Mouse (Mus musculus): ENCODE measurements around the gene Atp13a4. TPM values are rescaled to one million over a fixed set of nuclear protein-coding genes. Genes with fewer than 3 reads are reported as not detected.

Gene Atp13a4
- polyA plus RNA-seq, 1 experiment, result not detected

- Histone ChIP-seq H3K36me3 (ENCODE audit: control insufficient read depth, insufficient read depth, low read length) (no peaks in the 10 kb centered on the region), H3K27me3 (ENCODE audit: control insufficient read depth, insufficient read depth, low read length) (no peaks in the 10 kb centered on the region), H3K27ac (ENCODE audit: insufficient read depth, low read depth, low read length) (no peak overlapping the region), H3K4me1 (ENCODE audit: control insufficient read depth, insufficient read depth, insufficient read length, low read length) (peaks cover 2% of the 10 kb centered on the region; the same call in 1 of the 2 replicates), H3K4me3 (ENCODE audit: low read depth, low read length) (no peak overlapping the region)
- WGBS, result 56% methylated on average over 6 of the region's 6 CpGs
- TF ChIP-seq POLR2A (IDR thresholded peaks at IDR 0.05; ENCODE audit: low read depth, low read length) (no peak), CTCF (IDR thresholded peaks at IDR 0.05; ENCODE audit: extremely low read depth, insufficient read length, insufficient replicate concordance, low read depth, low read length) (no peak)
Measured at GRCm38 (mm10) chr16:29527085-29527484, 17.6 kb downstream of the Atp13a4 start.

- no peak overlapping the region for H3K4me3 ChIP-seq (ENCODE audit: low read depth, low read length)
Measured at GRCm38 (mm10) chr16:29526585-29526984, 18.1 kb downstream of the Atp13a4 start.

GRCm38 (mm10) chr16:29512495-29512894 lies 32.2 kb downstream of the Atp13a4 start:
- H3K27me3 ChIP-seq (ENCODE audit: control insufficient read depth, insufficient read depth, low read length), result no peaks in the 10 kb centered on the region
- no peak overlapping the region for H3K27ac ChIP-seq (ENCODE audit: insufficient read depth, low read depth, low read length)
- no peaks in the 10 kb centered on the region for H3K4me1 ChIP-seq (ENCODE audit: control insufficient read depth, insufficient read depth, insufficient read length, low read length)
- 63% methylated on average over 3 of the region's 3 CpGs for WGBS
- no peak overlapping the region for H3K4me3 ChIP-seq (ENCODE audit: low read depth, low read length)
- no peaks in the 10 kb centered on the region for H3K36me3 ChIP-seq (ENCODE audit: control insufficient read depth, insufficient read depth, low read length)
- TF ChIP-seq CTCF (IDR thresholded peaks at IDR 0.05; ENCODE audit: extremely low read depth, insufficient read length, insufficient replicate concordance, low read depth, low read length), result no peak
- no peak for TF ChIP-seq POLR2A (IDR thresholded peaks at IDR 0.05; ENCODE audit: low read depth, low read length)

More at GRCm38 (mm10) chr16:29526585-29526984, 18.1 kb downstream of the Atp13a4 start:
- Histone ChIP-seq H3K27ac (ENCODE audit: insufficient read depth, low read depth, low read length) (no peak overlapping the region), H3K27me3 (ENCODE audit: control insufficient read depth, insufficient read depth, low read length) (no peaks in the 10 kb centered on the region), H3K4me1 (ENCODE audit: control insufficient read depth, insufficient read depth, insufficient read length, low read length) (peaks cover 2% of the 10 kb centered on the region; the same call in 1 of the 2 replicates), H3K36me3 (ENCODE audit: control insufficient read depth, insufficient read depth, low read length) (no peaks in the 10 kb centered on the region)
- 76% methylated on average over 8 of the region's 8 CpGs for WGBS
- TF ChIP-seq CTCF (IDR thresholded peaks at IDR 0.05; ENCODE audit: extremely low read depth, insufficient read length, insufficient replicate concordance, low read depth, low read length) (no peak), POLR2A (IDR thresholded peaks at IDR 0.05; ENCODE audit: low read depth, low read length) (no peak)

- Histone ChIP-seq H3K4me1 (ENCODE audit: control insufficient read depth, insufficient read depth, insufficient read length, low read length) (no peaks in the 10 kb centered on the region), H3K36me3 (ENCODE audit: control insufficient read depth, insufficient read depth, low read length) (no peaks in the 10 kb centered on the region), H3K27me3 (ENCODE audit: control insufficient read depth, insufficient read depth, low read length) (no peaks in the 10 kb centered on the region), H3K27ac (ENCODE audit: insufficient read depth, low read depth, low read length) (no peak overlapping the region), H3K4me3 (ENCODE audit: low read depth, low read length) (no peak overlapping the region)
- 62% methylated on average over 7 of the region's 7 CpGs for WGBS
- TF ChIP-seq CTCF (IDR thresholded peaks at IDR 0.05; ENCODE audit: extremely low read depth, insufficient read length, insufficient replicate concordance, low read depth, low read length) (no peak), POLR2A (IDR thresholded peaks at IDR 0.05; ENCODE audit: low read depth, low read length) (no peak)
Measured at GRCm38 (mm10) chr16:29510743-29511142, 33.9 kb downstream of the Atp13a4 start.

GRCm38 (mm10) chr16:29509881-29510280 lies 34.8 kb downstream of the Atp13a4 start:
- WGBS, result 80% methylated on average over 3 of the region's 3 CpGs
- TF ChIP-seq POLR2A (IDR thresholded peaks at IDR 0.05; ENCODE audit: low read depth, low read length), result no peak
- TF ChIP-seq CTCF (IDR thresholded peaks at IDR 0.05; ENCODE audit: extremely low read depth, insufficient read length, insufficient replicate concordance, low read depth, low read length), result no peak
- H3K27ac ChIP-seq (ENCODE audit: insufficient read depth, low read depth, low read length), result no peak overlapping the region
- H3K4me1 ChIP-seq (ENCODE audit: control insufficient read depth, insufficient read depth, insufficient read length, low read length), result no peaks in the 10 kb centered on the region
- H3K27me3 ChIP-seq (ENCODE audit: control insufficient read depth, insufficient read depth, low read length), result no peaks in the 10 kb centered on the region
- H3K4me3 ChIP-seq (ENCODE audit: low read depth, low read length), result no peak overlapping the region
- H3K36me3 ChIP-seq (ENCODE audit: control insufficient read depth, insufficient read depth, low read length), result no peaks in the 10 kb centered on the region

GRCm38 (mm10) chr16:29504671-29505070 lies 40.0 kb downstream of the Atp13a4 start:
- Histone ChIP-seq H3K4me1 (ENCODE audit: control insufficient read depth, insufficient read depth, insufficient read length, low read length) (no peaks in the 10 kb centered on the region), H3K27me3 (ENCODE audit: control insufficient read depth, insufficient read depth, low read length) (no peaks in the 10 kb centered on the region), H3K4me3 (ENCODE audit: low read depth, low read length) (no peak overlapping the region), H3K27ac (ENCODE audit: insufficient read depth, low read depth, low read length) (no peak overlapping the region), H3K36me3 (ENCODE audit: control insufficient read depth, insufficient read depth, low read length) (no peaks in the 10 kb centered on the region)
- 68% methylated on average over 4 of the region's 4 CpGs for WGBS
- TF ChIP-seq CTCF (IDR thresholded peaks at IDR 0.05; ENCODE audit: extremely low read depth, insufficient read length, insufficient replicate concordance, low read depth, low read length) (no peak), POLR2A (IDR thresholded peaks at IDR 0.05; ENCODE audit: low read depth, low read length) (no peak)

- Histone ChIP-seq H3K4me1 (ENCODE audit: control insufficient read depth, insufficient read depth, insufficient read length, low read length) (no peaks in the 10 kb centered on the region), H3K27ac (ENCODE audit: insufficient read depth, low read depth, low read length) (no peak overlapping the region), H3K36me3 (ENCODE audit: control insufficient read depth, insufficient read depth, low read length) (no peaks in the 10 kb centered on the region), H3K27me3 (ENCODE audit: control insufficient read depth, insufficient read depth, low read length) (no peaks in the 10 kb centered on the region), H3K4me3 (ENCODE audit: low read depth, low read length) (no peak overlapping the region)
- 72% methylated on average over 9 of the region's 9 CpGs for WGBS
- no peak for TF ChIP-seq POLR2A (IDR thresholded peaks at IDR 0.05; ENCODE audit: low read depth, low read length)
- no peak for TF ChIP-seq CTCF (IDR thresholded peaks at IDR 0.05; ENCODE audit: extremely low read depth, insufficient read length, insufficient replicate concordance, low read depth, low read length)
Measured at GRCm38 (mm10) chr16:29504198-29504597, 40.5 kb downstream of the Atp13a4 start.
